Mouse (Mus musculus) heart, postnatal 14 days (tissue): ENCODE data around the gene Akt3. TPM values are rescaled to one million over a fixed set of nuclear protein-coding genes. Genes with fewer than 3 reads are reported as not detected.

Source experiments
- DNase-seq, 2 experiments: peaks; one replicate each; pipeline ENCODE4 v3.0.0; 2021 to 2022
- intact Hi-C: fragments of 180-260 bp; cut with DNase I; formaldehyde crosslinking; loops from one replicate; pipeline ENCODE4 v1.15.1; 2025
- total RNA-seq, 2 experiments: library from RNA; stranded (reverse); gene quantifications; 2 replicates each; pipeline ENCODE4 v1.2.3; 2021

Gene Akt3
- total RNA-seq, 2 experiments from 2014 or later = 26.0 to 26.4 TPM

DNA sequence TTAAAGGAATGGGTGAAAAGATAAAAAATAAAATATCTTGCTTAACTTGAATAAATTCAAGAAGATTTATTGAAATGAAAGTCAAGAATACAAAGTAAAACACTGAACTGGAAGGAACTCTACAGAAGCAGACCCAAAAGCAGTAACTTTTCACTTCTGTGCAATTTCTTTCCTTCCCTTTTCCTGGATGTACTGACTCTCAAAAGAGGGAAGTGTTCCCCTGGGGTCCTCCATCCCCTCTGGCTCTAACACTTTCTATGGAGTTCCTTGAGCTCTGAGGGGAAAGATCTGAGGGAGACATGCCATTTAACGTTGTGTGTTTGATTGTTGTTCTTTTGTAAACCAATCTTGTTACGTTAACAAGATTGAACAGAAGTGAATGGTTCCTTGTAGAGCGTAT lies 66.4 kb downstream of the Akt3 start:
- DNase-seq = no peak
- intact Hi-C loops = no loop called here

DNA sequence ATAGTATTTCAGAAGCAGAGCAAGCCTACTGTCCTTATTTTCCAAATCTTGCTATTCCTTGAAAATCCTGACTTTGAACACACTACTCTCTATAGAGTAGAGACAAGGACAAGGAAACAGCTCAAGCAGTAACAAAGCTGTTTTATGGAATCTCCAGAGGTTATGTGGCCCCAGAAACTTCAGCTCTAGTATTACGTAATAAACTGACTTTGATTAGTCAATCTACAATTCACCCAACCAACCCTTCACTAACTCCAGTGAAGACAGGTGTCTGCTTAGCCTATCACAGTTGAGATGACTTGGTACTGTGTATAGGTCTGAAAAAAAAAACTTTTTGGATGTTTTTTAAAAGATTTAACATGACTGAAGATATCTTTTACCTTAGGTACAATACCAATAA lies 67.6 kb downstream of the Akt3 start:
- DNase-seq = no peak
- intact Hi-C loops = no loop called here

DNA sequence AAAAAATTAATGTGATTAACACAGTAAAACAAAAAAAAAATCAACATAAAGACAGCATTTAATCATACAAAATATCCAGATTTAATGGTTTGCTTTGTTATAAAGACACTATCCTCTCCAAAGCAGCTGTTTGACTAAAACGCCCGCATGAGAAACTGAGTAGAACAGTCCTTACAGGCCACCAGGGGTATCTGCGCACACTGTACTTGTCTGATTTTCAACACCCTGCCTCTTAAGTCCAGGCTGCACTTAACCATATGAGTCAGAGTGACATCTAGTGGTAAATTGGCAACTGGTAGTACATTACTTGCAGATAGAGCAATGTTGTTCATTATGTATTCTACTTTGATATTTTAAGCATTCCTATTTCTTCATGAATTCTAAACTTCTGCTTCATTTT lies 69.3 kb downstream of the Akt3 start:
- peak in 1 of 2 experiments; percentile 26 for DNase-seq
- intact Hi-C loops = loop anchor here (2.0 to 5.0 kb wide), 2 partner anchors 36 to 310 kb away; no protein-coding TSS in a partner anchor

DNA sequence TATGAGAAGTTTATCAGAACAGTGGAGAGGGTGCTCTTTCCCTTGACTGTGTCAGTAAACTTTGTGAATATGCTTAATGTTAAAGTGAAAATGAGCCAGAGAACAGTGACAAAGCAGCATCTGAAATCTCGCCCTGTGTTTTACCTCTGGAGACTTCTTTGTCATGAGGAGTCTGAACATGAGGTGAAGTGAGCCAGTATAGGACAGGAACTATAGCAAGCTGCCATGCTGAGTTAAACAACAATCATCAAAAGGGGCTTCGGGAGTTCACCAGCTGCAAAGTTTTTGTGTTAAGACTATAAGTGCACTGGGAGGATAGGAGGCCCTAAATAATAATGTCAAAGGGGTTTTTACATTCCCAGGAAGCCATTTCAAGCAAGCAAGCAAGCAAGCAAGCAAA lies 71.3 kb downstream of the Akt3 start:
- no peak for DNase-seq
- intact Hi-C loops = loop anchor here (5.0 kb wide), 1 partner anchor 34 kb away; no protein-coding TSS in a partner anchor

DNA sequence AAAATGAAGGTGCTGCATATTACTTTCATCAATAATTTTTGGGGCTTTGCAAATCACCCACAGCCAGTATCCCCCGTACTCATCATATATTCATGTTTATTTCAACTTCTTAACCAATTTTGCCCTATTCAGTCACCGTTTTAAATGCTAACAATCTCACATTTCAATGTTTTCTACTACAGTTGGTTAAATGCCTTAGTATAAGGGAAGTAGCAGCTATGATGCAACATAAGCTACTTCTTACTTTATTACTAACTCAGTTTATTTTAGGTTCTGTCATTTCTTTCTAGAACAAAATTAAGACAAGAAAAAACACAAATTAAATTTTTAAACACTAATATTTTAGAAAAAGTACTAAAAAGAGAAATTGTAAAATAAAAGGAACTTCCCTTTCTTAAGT lies 78.4 kb downstream of the Akt3 start:
- intact Hi-C loops = no loop called here

DNA sequence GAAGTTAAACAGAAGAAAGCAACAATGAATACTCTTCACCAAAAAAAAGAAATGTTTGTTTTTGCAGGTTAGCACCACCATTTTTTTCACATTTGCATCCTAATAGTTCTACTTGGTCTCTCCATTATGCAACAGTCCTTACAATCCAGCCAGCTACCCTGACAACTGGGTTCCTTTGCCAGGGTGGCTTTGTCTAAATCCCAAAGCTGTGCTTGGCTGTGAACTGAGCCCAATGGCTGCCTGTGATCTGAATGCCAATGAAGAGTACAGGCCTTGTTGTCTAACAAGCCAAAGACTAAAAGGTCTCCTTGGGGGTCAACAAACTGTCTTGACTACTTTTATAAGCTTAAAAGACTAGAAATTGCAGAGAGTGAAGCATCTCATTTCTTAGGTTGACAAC lies 82.6 kb downstream of the Akt3 start:
- intact Hi-C loops = no loop called here

More for the DNA sequence above, 78.4 kb downstream of the Akt3 start:
- no peak for DNase-seq

DNA sequence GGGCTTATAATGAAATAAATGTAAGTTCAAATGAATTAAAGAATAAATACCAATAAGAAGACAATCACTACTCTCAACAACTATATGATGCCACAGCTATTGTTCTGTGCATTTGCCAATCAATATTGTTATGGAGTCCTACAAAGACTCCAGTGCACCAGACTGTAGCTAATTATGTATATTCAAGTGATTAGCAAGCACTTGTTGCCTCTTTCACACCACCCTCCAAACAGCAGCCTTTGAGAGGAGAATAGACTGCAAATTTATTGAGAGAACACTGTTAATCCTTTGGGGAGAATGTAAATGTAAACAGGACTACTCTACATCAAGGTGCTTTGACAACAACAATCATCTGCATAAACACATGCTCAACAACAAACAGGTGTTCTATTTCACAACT lies 86.7 kb downstream of the Akt3 start:
- intact Hi-C loops = no loop called here
- DNase-seq = no peak

More for the DNA sequence above, 82.6 kb downstream of the Akt3 start:
- DNase-seq = no peak

DNA sequence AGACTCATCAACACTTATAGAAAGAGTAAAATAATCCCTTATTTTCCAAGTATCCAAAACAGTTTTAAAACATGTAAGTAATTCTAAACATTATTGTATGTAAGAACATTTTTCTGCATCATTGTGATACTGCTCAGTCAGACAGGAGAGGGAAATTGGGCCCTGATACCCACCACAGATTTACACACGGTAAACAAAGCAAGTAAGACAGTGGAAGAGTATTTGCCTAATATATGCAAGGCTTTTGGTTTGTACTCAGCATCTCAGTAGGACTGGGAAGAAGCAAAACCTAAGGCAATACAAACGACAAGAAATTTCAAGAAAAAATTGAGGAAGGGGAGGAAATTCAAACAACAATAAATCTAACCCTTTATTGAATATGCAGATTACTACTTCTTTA lies 92.2 kb downstream of the Akt3 start:
- intact Hi-C loops = no loop called here
- DNase-seq = no peak

DNA sequence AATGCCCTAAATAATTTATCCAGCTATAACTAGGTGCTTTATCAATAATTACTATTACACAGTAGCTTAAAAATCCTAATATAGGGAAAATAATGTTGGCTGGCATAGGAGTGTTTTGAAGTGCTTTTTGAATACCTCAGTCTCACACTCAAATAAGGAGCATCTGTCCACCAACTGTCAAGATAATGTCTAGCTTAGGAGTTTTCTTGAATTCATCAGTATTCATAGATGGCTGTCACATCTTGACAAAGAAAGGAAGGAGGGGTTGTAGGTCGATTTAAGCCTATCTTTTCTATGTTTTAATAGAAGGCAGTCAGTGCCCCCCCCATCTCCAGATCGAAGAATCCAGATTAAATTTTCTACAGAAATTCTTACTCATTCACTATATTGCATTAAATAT lies 92.7 kb downstream of the Akt3 start:
- intact Hi-C loops = no loop called here
- DNase-seq = no peak

DNA sequence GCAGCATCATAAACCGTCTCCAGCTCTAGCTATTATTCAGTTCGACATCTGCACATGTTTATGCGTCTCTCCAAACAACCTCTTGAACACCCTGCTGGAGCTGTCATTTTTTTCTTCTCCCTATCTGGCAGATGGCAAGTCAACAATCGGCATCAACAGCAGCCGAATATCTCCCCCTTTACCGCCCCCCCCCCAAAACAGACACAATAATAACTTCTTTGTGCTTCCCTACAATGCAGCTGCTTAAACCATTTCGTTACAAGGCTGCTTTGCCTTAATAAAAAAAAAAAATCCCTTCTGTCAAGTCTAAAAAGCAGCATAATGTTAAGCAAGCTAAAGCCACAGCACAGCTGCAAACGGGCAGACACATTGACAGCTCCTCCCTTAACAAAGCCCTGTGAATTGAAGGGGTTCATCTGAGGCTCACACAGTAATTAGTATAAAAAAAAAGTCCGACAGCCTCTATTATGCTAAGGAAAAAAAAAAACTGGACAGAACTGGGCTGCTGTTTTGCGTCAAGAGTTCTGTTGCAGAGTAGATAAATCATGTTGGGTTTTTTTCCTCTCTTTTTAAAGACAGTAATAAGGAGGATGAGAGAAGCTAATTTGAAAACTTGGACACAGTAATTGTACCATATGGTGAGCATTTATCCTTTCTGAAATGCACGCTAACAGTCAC lies 107.5 kb downstream of the Akt3 start:
- no peak for DNase-seq
- intact Hi-C loops = loop anchor here (5.0 kb wide), 1 partner anchor 37 kb away; no protein-coding TSS in a partner anchor

DNA sequence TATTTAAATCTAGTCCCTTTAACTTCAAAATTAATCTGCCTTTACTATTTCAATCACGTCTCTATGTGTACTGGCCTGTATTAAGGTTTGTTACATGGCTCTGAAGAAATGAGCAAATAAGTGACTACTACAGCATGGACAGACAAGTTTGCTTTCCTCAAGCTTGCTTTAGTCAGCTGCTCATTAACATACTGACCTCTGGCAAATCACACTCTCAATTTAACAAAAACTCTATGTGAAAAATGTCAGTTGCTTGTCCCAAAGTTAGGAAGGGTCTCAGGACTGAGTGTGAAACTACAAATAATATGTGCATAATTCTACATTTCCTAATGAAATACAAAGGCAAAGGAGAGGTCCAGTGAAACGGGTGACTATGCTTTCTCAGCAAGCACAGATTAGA lies 109.3 kb downstream of the Akt3 start:
- DNase-seq = no peak
- intact Hi-C loops = no loop called here

DNA sequence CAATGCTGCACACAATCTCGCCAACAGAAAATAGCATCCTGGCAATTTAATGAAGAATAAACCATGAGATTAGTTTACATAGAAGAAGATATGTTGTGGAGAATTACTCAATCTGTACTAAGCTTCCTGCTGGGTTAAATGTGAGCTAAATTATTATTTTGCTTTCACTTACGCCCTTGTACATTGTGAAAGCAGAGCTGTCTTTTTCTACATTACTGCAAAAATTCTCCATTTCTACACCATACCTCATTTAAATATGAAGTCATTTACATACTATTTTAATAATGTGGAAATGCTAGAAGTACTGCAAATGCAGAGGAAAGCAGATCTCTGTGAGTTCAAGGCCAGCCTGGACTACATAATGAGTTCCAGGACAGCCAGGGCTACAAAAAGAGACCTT lies 116.5 kb downstream of the Akt3 start:
- DNase-seq = no peak
- intact Hi-C loops = no loop called here

DNA sequence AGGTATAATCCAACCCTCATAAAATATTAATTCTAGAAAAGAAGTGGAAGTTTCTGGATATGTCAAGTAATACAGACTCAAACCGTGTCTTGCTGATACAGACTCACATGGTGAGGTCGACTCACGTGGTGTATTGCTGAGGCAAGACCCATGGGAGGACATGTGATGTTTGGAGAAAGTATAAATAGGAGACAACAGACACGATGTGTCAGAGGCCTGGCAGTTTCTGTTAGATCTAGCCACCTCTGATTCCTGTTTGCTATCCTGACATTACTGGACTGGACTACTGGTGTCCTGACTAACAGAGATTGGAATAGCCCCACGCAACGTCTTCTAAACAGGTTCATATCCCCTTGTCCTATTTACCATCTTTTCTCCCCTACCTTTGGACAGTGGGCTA lies 118.4 kb downstream of the Akt3 start:
- intact Hi-C loops = no loop called here

DNA sequence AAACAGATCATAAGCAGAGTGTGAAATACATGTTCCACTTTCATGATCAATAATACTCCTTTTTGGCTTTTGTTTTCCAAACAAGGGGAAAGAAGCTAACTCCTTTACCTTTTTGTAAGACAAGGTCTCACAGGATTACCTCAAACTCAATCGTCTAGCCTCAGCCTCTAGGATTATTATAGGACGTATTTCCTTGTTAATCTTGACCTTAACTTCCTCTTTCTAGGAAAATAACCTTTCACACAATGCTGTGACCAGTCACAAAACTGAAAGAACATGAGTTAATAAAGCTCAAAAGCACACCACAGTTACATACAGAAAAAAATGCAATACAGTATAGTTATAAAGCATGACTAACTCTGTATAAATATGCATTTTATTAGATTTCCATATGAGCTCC lies 126.5 kb downstream of the Akt3 start:
- intact Hi-C loops = no loop called here
- no peak for DNase-seq

More for the DNA sequence above, 118.4 kb downstream of the Akt3 start:
- no peak for DNase-seq

DNA sequence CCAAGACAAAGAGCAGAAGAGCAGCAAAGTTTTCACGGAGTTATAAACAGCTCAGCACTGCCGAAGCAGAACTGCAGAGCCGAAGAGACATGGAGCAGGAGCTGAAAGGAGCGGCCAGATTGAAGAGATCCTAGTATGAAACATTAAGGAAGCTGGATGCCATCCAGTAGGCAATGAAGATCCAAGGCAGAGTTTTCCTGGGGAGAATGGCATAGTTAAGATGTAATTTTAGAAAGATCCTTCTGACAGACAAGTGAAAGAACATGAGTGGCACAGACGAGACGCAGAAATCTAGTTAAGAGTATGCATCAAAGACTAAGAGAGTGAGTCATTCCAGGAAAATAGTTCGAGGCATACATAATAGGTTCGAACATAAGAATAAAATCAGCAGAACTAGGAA lies 131.3 kb downstream of the Akt3 start:
- intact Hi-C loops = no loop called here
- DNase-seq = no peak

DNA sequence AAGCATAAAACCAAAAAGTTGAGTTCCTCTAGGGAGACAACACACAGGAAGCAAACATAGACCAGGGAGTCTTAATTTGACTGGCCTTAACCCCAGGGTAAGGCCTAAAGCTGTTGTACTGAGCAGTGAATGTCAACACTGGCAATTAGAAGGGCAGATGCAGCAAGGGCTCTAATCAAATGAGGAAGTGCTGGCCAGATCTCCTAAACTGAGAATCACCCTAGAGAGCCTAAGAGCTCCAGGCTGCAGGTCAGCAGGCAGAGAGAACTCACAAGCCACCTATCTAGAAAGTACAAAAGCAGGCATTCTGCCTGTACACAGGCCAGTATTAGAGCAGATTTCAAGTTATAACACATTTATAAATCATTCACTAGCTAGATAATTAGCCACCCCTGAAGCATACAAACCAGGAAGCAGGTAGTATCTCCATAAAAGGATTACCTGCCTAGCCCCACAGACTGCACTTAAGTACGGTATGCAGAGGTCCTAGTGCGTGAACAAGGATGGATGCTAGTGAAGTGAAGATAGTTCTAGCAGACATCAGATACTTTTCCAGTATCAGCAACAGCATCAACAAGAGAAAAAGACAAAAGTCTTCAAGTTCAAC lies 147.2 kb downstream of the Akt3 start:
- intact Hi-C loops = no loop called here
- DNase-seq = no peak

DNA sequence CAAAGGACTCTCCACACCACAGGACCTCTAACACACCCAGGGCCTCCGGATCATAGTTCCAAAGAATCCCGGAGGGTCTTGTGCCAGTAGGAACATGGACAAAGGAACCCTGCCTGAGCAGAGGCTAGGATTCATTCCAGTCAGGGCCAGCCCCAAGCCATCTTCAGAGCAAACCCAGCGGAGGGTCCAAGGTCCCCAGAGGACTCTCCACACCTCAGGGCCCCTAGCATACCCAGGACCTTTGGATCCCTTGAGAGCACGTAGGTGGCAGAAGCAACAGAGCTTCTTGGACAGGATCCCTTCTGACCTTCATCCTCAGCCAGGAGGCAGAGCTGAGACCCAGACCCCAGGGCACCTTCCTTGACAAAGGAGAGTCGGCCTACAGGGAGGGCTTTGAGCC lies 167.5 kb downstream of the Akt3 start:
- intact Hi-C loops = no loop called here
- no peak for DNase-seq

DNA sequence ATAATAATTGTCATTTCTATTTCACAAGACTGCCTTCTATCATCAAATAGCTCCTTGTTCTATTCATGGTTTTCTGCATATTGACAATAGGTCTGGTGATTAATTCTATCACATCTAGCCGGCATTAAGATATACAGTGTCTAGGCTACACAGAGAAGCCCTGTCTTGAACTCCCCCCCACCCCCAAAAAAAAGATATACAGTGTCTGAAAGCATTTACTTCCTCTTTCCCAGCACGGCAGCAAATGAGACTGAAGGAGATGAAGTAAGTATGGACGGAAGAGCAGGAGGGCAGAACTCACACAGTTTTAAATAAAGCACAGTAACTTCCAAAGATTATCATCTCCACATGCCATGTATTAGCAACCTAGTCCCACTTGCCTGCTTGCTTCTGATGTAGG lies 168.5 kb downstream of the Akt3 start:
- intact Hi-C loops = no loop called here
- no peak for DNase-seq

DNA sequence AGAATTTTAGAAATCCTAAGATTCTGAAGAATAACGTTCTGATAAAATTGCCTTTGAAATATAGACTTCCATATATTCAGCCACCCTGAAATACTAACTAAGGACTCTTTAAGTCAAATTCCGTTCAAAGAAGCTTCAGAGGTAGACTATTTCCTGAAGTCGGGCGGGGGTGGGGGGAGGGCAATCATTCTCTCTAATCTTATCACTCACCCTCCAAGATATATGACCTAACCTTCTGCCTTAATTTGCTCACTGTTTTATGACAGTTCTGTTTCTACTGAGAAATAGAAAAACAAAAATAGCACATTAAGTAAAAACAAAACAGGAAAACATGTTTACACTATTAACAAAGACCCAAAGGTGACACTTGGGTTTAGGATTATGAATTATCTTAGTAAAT lies 169.0 kb downstream of the Akt3 start:
- no peak for DNase-seq
- intact Hi-C loops = no loop called here

DNA sequence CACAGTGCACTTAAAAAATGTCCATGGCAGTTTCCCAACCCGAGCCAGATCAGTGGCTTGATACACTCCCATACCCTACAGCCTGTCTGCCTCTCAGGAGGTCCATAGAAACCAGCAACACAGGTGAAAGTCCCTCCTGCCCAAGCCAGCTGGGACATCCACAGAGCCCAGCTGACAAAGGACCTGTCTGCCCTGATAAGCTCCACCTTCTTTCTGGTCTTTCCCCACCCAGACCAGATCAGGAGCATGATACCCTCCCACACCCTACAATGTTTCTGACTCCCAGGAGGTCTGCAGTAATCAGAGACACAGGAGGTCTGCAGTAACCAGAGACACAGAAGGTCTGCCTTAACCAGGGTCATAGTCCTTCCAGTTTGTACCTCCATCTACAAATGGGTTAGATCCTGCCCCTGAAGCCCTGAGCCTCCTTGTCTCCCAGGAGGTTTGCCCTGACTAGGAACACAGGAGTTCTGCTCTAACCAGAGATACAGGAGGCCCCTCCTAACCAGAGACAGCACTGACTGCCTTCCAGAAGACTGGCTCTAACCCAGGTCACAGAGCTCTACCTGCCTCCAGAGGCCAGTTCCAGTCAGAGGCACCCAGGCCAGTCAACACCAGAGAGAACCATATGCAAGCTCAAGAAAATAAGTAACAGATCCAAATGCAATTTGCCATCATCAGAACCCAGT lies 175.9 kb downstream of the Akt3 start:
- intact Hi-C loops = no loop called here

DNA sequence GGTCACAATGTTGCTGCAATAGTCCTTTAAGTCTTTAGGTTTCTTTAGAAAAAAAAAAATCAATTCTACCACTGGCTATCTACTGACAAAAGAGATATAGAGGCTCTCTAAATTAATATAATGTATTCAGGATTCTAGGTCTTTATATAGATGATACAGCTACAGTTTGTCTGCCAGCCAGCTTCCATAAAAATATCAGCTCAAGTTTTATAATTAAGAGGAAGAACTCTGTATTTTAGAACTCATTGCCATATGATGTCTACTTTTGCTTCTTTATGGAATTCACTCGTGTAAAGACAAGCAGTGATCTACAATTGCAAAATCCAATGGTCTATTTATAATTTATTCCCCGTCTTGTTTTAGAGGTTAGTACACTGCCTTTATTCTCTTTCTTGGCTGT lies 188.8 kb downstream of the Akt3 start:
- no peak for DNase-seq
- intact Hi-C loops = no loop called here

More for the DNA sequence above, 175.9 kb downstream of the Akt3 start:
- no peak for DNase-seq

DNA sequence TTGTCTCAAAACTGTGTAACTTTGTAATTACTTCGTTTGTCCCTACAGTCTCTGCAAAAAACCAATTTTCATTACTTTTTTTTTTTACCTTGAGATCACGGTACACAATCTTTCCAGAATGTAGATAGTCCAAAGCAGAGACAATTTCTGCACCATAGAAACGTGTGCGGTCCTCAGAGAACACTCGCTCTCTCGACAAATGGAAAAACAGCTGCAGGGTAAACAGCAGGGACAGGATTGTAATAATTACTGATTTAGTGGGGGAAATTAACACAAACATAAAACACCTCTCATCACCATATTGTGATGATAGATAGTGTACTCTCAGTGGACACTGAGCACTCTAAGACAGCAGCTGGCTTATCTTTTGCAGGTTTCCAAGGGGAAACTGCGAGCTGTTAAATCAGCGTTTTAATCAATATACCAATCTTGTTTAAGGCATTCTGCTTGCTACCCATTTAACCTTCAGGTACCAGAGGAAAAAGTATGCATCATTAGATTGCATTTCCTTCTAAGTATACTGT lies 190.8 kb downstream of the Akt3 start:
- intact Hi-C loops = no loop called here
- no peak for DNase-seq
